Mouse (Mus musculus) T-cell, adult 2 months (primary cell): ENCODE measurements around the gene Ccl24.
"Not testable (repeated sequence)": the region's sequence is repeated elsewhere in the genome, so short reads cannot be mapped to it uniquely, and the experiment has no call there.

Experiments used
- DNase-seq: peaks from one replicate; pipeline ENCODE4 v3.0.0; 2022; ENCODE audit warnings: low spot score

Ccl24 gene

GRCm38 (mm10) chr5:135573006-135573405 is at the start of gene Ccl24:
TSS of gene Ccl24 (minus strand) at chr5:135573049.
- DNase-seq, result no peak

- DNase-seq, result no peak
Measured at GRCm38 (mm10) chr5:135621725-135622124, 48.9 kb upstream of the Ccl24 start.

DNA sequence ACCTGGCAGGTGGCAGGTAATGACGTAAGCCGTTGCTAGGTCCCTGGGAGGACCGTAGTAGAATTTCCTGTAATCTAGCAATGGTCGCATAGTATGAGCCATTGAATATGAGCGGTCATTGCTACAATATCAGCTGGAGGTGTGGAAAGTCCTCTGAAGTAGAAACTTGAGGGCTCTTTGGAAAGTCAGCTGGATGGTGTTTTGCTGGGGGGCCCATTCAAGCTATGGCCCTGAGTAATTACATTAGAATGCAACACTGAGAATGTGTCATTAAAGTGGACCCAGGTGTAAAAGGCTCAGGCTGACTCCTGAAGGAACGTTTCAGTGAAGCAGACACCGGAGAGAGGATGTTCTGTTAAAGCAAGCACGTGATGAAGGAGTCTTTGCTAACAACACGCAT is 47.7 kb upstream of the Ccl24 start:
- no peak for DNase-seq

DNA sequence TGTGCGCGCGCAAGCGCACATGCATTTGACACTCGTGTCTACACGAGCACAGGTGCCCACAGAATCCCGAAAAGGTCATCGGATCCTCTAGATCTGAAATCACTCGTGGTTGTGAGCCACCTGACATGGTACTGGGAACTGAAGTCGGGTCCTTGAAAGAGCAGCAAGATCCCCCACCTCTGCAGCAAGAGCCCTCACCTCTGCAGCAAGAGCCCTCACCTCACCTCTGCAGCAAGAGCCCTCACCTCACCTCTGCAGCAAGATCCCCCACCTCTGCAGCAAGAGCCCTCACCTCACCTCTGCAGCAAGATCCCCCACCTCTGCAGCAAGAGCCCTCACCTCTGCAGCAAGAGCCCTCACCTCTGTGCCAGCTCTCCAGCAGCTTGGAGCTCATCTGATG is 46.9 kb upstream of the Ccl24 start:
- not testable (repeated sequence) for DNase-seq

DNA sequence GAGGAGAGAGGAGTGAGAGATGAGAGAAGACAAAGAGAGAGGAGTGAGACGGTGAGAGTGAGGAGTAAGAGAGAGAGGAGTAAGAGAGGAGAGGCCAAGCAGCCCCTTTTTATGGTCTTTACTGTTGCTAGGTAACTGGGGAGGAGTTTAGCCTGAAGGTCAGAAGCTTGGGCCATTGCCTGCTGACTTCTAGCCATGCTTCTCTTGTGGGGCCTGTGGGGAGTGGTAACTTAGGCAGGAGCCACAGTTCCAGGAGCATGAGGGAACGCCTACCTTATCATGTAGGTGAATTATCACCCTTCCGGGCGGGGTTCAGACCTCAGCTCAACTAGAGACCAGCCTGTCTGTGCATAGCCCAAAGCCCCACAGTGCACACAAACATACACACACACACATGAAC is 36.9 kb upstream of the Ccl24 start:
- DNase-seq, result no peak

- DNase-seq, result no peak
Measured at GRCm38 (mm10) chr5:135607581-135607980, 34.7 kb upstream of the Ccl24 start.

DNA sequence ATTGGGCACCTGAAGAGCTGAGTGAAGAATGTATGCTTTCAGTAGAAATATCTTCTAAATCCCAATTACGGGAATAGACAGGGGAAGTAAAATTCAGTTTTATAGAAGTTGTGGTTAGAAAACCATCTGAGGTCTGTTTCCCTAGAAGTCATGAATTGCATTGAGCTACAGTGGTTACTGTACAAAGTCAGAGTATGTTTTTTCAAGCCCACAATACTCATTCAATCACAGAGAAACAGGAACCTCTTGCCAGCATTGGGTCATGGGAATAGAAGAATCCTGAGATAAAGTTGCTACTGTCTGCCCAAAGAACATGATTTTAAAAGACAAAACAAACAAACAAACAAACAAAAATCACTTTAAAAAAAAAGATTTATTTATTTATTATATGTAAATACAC is 33.9 kb upstream of the Ccl24 start:
- DNase-seq, result not testable (repeated sequence)

- not testable (repeated sequence) for DNase-seq
Measured at GRCm38 (mm10) chr5:135604643-135605042, 31.8 kb upstream of the Ccl24 start.

- DNase-seq, result no peak
Measured at GRCm38 (mm10) chr5:135589996-135590784, 17.3 kb upstream of the Ccl24 start.

DNA sequence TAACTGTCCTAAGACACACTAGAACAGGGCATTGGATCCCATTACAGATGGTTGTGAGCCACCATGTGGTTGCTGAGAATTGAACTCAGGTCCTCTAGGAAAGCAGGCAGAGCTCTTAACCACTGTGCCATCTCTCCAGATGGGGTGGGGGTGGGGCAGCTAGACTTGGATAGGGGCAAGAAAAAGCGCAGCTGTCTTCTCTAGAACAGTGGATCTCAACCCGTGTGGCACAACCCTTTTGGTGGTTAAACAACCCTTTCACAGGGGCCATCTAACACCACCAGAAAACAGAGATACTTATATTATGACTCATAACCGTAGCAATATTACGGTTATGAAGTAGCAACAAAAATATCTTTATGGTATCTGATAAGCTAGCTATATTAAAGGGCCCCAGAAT is 14.9 kb upstream of the Ccl24 start:
- no peak for DNase-seq

DNA sequence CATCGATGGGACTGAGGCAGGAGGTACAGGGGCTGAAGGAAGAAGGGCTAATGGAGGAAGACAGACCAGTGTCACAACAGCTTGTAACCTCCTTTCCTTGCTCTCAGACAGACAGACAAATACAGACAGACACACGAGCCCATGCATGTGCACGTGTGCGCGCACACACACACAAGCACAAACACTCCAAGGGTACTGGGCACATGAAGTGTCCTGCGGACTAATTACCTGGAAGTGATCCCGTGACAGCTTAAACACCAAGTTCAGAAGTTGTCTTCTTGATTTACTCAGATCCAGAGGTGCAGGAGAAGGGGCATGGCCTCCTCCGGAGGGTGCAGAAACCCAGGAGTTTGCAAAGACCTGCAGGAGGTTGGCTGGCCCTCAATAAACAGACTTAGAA is 12.8 kb upstream of the Ccl24 start:
- DNase-seq, result no peak

- no peak for DNase-seq
Measured at GRCm38 (mm10) chr5:135582330-135582729, 9.5 kb upstream of the Ccl24 start.

DNA sequence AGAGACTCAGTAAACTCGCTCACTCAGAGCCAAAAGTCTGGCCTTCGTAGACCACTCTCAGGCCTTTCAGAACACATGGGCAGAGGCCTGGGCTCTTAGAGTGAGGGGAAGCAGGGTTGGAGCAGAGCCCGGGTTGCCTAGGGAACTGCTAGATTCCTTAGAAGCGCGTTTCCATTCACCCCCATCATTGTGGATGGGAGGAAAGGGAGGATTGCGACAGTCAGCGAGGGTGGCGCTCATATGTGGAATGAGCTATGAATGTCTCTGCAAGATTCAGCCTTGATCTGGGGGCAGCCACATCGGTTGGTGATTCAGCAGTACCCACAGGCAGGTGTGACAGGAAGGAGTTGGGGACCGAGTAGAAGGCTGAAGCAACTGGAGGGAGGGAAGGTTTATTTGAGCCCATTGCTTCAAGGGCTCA is 6.5 kb upstream of the Ccl24 start:
- no peak for DNase-seq

- no peak for DNase-seq
Measured at GRCm38 (mm10) chr5:135576055-135576454, 3.2 kb upstream of the Ccl24 start.

DNA sequence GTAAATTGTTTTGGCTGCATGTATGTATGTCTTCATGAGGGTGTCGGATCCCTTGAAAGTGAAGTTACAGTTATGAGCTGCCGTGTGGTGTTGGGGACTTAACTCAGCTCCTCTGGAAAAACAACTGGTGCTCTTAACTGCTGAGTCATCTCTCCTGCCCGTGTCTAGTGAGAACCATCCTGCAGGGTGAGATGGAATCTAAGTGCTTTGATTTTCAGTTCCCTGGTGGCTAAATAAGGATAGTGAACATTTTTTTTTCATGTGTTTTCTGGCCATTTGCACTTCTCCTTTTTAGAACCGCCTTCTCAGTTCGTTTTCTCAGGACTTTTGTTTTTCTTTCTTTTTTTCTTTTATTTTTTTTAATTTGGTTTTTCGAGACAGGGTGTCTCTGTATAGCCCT is 4.2 kb downstream of the Ccl24 start:
- DNase-seq, result no peak

GRCm38 (mm10) chr5:135567556-135568265 is 5.1 kb downstream of the Ccl24 start:
- DNase-seq, result no peak

DNA sequence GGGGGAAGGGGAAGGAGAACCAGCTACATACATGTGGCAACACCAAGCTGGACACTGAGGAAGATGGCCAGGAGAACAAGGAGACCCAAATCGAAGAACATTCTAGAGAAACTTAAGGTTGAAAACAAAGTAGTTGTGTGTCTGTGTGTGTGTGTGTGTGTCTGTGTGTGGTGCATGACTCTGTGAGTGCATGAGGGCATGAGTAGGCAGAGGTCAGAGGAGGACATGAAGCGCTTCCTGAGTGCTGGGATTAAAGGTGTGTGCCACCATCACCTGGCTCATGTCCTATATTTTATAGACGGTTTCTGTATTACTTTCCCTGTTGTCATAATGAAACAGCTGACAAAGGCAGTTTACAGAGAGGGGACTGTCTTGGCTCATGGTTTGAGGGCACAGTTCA is 9.4 kb downstream of the Ccl24 start, which contains the start of gene Ccl26:
Ccl26 (minus strand) TSS at position 101 of the 400 bp plus-strand sequence.
- DNase-seq, result no peak

GRCm38 (mm10) chr5:135557671-135558070 is 15.2 kb downstream of the Ccl24 start:
- DNase-seq, result no peak

- DNase-seq, result no peak
Measured at GRCm38 (mm10) chr5:135557051-135557450, 15.8 kb downstream of the Ccl24 start.

- no peak for DNase-seq
Measured at GRCm38 (mm10) chr5:135556259-135556658, 16.6 kb downstream of the Ccl24 start.

- DNase-seq, result no peak
Measured at GRCm38 (mm10) chr5:135551591-135551990, 21.3 kb downstream of the Ccl24 start.

GRCm38 (mm10) chr5:135550910-135551309 is 21.9 kb downstream of the Ccl24 start:
- DNase-seq, result no peak

- no peak for DNase-seq
Measured at GRCm38 (mm10) chr5:135547990-135548389, 24.9 kb downstream of the Ccl24 start.
